Mouse (Mus musculus) kidney, adult 8-10 months (tissue): ENCODE measurements at regions not wholly inside any gene's neighbourhood (a gene's known extent, or its start where the extent isn't known, plus 50 kb on each side); places are given as distances from the start of the nearest gene placed in this dataset.
"Not testable (repeated sequence)": the region's sequence is repeated elsewhere in the genome, so short reads cannot be mapped to it uniquely, and the experiment has no call there.

Experiments
- DNase-seq, 2 experiments: peaks; one replicate each; pipeline ENCODE4 v3.0.0; 2022

DNA sequence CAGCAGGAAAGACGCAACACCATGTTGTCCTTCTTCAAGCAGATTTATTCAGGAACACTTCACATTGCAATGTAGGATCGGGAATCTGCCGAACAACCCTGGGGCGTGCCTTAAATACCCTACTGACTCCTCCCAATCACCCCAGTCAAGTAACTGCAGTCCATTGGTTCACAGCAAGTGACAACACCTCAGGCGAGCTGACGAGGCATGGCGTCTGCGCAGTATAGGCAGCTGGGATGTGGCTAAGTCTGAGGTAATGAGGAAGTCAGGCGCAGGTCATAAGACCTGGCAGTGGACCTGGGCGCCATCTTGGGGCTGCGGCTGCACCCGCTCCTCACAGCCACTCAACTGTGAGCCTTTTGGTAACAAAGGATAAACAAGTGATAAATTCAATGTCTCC is 96.2 kb upstream of the Arhgap20 start:
- DNase-seq: not testable (repeated sequence)

DNA sequence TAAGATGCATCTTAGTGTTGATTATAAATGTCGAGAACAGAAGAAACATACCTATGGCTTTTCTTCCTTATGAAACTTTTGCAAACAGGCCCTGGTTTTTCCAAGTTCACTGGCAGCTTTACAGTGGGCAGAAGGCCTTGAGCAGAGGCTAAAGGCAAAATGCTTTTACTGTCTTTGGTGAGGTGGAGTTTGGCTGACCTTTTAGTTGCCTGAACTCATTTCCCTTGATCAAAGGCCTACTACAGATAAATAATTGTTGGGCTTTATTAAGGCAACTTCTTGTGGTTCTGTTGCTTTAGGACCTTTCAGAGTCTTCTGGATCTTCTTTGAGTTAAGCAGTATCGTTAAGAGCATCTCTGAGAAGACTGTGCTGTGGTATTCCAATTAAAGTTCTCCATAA is 94.6 kb upstream of the Arhgap20 start:
- no peak for DNase-seq

DNA sequence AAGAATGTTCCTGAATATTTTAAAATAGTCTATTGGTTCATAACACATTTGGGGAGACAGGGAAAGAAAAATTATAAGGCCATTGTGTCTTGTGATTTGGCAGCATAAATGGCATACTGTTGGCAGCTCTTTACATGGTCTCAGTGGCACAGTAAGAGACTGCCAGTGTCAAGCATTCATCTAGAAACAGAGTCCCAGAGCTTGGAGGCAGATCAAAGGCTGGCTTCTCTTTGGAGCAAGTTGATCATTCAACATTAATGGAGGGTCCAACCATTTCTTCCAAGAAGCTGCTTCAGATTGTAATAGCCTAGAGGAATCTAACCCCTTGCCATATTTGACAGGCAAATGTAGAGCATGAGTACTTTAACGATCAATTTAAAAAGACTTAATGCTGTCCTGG is 78.6 kb upstream of the Arhgap20 start:
- no peak for DNase-seq

DNA sequence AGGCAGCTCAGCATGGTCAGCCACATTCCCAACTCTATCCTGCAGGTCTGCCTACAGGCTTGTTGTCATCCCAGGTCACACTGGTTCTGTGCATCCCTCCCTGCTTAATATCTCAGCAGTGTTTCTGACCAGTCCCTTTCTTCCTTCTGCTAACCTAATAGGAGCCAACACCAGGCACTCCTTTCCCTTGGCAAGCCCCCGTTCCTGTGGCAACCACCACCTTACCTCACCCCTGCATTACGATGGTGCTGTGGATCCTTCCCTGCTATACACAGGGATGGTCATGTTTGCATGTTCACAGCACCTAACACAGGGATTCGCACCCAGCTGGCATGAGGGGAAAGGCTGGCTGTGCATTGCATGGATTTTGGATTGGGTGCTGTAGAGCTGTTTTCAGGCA is 50.8 kb upstream of the Arhgap20 start:
- DNase-seq: no peak
